Mouse (Mus musculus): ENCODE measurements at regions not wholly inside any gene's neighbourhood (a gene's known extent, or its start where the extent isn't known, plus 50 kb on each side); places are given as distances from the start of the nearest gene placed in this dataset.

- Histone ChIP-seq H3K4me2 (ENCODE audit: low read depth, severe bottlenecking) (no peak overlapping the region), H3K36me3 (ENCODE audit: control insufficient read depth, insufficient read depth, low read length) (no peaks in the 10 kb centered on the region), H3K4me1 (ENCODE audit: control insufficient read depth, insufficient read depth, low read length) (no peaks in the 10 kb centered on the region), H3K9me3 (ENCODE audit: control insufficient read depth, low read length) (no peaks in the 10 kb centered on the region), H3K9ac (ENCODE audit: low read length) (no peak overlapping the region), H3K27me3 (ENCODE audit: control insufficient read depth, insufficient read depth, low read length) (no peaks in the 10 kb centered on the region), H3K27ac (replicated peaks; ENCODE audit: low read depth, low read length) (no peak overlapping the region), H3K4me3 (ENCODE audit: low read depth, low read length) (no peak overlapping the region)
- WGBS: 49% methylated on average over 6 of the region's 6 CpGs
- ATAC-seq (ENCODE audit: insufficient number of reproducible peaks, low FRiP score, low TSS enrichment, low read depth) (no peak), DNase-seq (ENCODE audit: low spot score) (peak; percentile 35)
Measured at GRCm38 (mm10) chr11:31796245-31796644, 75.8 kb upstream of the Cpeb4 start.

GRCm38 (mm10) chr11:31801575-31801974 is 70.4 kb upstream of the Cpeb4 start:
- WGBS: 80% methylated on average over 4 of the region's 4 CpGs
- no peak overlapping the region for H3K27ac ChIP-seq (replicated peaks; ENCODE audit: low read depth, low read length)
- ATAC-seq (ENCODE audit: insufficient number of reproducible peaks, low FRiP score, low TSS enrichment, low read depth) (no peak), DNase-seq (ENCODE audit: low spot score) (no peak)
- H3K4me3 ChIP-seq (ENCODE audit: low read depth, low read length): no peak overlapping the region
- no peak overlapping the region for H3K4me2 ChIP-seq (ENCODE audit: low read depth, severe bottlenecking)
- H3K4me1 ChIP-seq (ENCODE audit: control insufficient read depth, insufficient read depth, low read length): no peaks in the 10 kb centered on the region
- no peaks in the 10 kb centered on the region for H3K9me3 ChIP-seq (ENCODE audit: control insufficient read depth, low read length)
- no peaks in the 10 kb centered on the region for H3K27me3 ChIP-seq (ENCODE audit: control insufficient read depth, insufficient read depth, low read length)
- no peak overlapping the region for H3K9ac ChIP-seq (ENCODE audit: low read length)
- no peaks in the 10 kb centered on the region for H3K36me3 ChIP-seq (ENCODE audit: control insufficient read depth, insufficient read depth, low read length)

- 59% methylated on average over 3 of the region's 3 CpGs for WGBS
- ATAC-seq (ENCODE audit: insufficient number of reproducible peaks, low FRiP score, low TSS enrichment, low read depth): no peak
- Histone ChIP-seq H3K27ac (replicated peaks; ENCODE audit: low read depth, low read length) (no peak overlapping the region), H3K36me3 (ENCODE audit: control insufficient read depth, insufficient read depth, low read length) (no peaks in the 10 kb centered on the region), H3K4me1 (ENCODE audit: control insufficient read depth, insufficient read depth, low read length) (no peaks in the 10 kb centered on the region), H3K4me3 (ENCODE audit: low read depth, low read length) (no peak overlapping the region), H3K27me3 (ENCODE audit: control insufficient read depth, insufficient read depth, low read length) (no peaks in the 10 kb centered on the region), H3K9me3 (ENCODE audit: control insufficient read depth, low read length) (no peaks in the 10 kb centered on the region), H3K4me2 (ENCODE audit: low read depth, severe bottlenecking) (no peak overlapping the region), H3K9ac (ENCODE audit: low read length) (no peak overlapping the region)
- no peak for DNase-seq (ENCODE audit: low spot score)
Measured at GRCm38 (mm10) chr11:31803319-31803891, 68.6 kb upstream of the Cpeb4 start.

GRCm38 (mm10) chr11:31804518-31804917 is 67.5 kb upstream of the Cpeb4 start:
- ATAC-seq (ENCODE audit: insufficient number of reproducible peaks, low FRiP score, low TSS enrichment, low read depth) (no peak), DNase-seq (ENCODE audit: low spot score) (no peak)
- no peaks in the 10 kb centered on the region for H3K9me3 ChIP-seq (ENCODE audit: control insufficient read depth, low read length)
- no peak overlapping the region for H3K4me2 ChIP-seq (ENCODE audit: low read depth, severe bottlenecking)
- H3K4me3 ChIP-seq (ENCODE audit: low read depth, low read length): no peak overlapping the region
- WGBS: 93% methylated on average over 6 of the region's 6 CpGs
- H3K27me3 ChIP-seq (ENCODE audit: control insufficient read depth, insufficient read depth, low read length): no peaks in the 10 kb centered on the region
- no peak overlapping the region for H3K27ac ChIP-seq (replicated peaks; ENCODE audit: low read depth, low read length)
- no peak overlapping the region for H3K9ac ChIP-seq (ENCODE audit: low read length)
- H3K36me3 ChIP-seq (ENCODE audit: control insufficient read depth, insufficient read depth, low read length): no peaks in the 10 kb centered on the region
- H3K4me1 ChIP-seq (ENCODE audit: control insufficient read depth, insufficient read depth, low read length): no peaks in the 10 kb centered on the region

GRCm38 (mm10) chr11:31807461-31808215 is 64.4 kb upstream of the Cpeb4 start:
- Histone ChIP-seq H3K36me3 (ENCODE audit: control insufficient read depth, insufficient read depth, low read length) (no peaks in the 10 kb centered on the region), H3K27ac (replicated peaks; ENCODE audit: low read depth, low read length) (no peak overlapping the region), H3K9ac (ENCODE audit: low read length) (no peak overlapping the region), H3K9me3 (ENCODE audit: control insufficient read depth, low read length) (no peaks in the 10 kb centered on the region), H3K27me3 (ENCODE audit: control insufficient read depth, insufficient read depth, low read length) (no peaks in the 10 kb centered on the region), H3K4me3 (ENCODE audit: low read depth, low read length) (no peak overlapping the region), H3K4me1 (ENCODE audit: control insufficient read depth, insufficient read depth, low read length) (no peaks in the 10 kb centered on the region), H3K4me2 (ENCODE audit: low read depth, severe bottlenecking) (no peak overlapping the region)
- no peak for ATAC-seq (ENCODE audit: insufficient number of reproducible peaks, low FRiP score, low TSS enrichment, low read depth)
- DNase-seq (ENCODE audit: low spot score): no peak
- 88% methylated on average over 8 of the region's 8 CpGs for WGBS

- Histone ChIP-seq H3K27ac (replicated peaks; ENCODE audit: low read depth, low read length) (no peak overlapping the region), H3K4me3 (ENCODE audit: low read depth, low read length) (no peak overlapping the region), H3K36me3 (ENCODE audit: control insufficient read depth, insufficient read depth, low read length) (no peaks in the 10 kb centered on the region), H3K4me1 (ENCODE audit: control insufficient read depth, insufficient read depth, low read length) (no peaks in the 10 kb centered on the region), H3K27me3 (ENCODE audit: control insufficient read depth, insufficient read depth, low read length) (no peaks in the 10 kb centered on the region), H3K4me2 (ENCODE audit: low read depth, severe bottlenecking) (no peak overlapping the region), H3K9me3 (ENCODE audit: control insufficient read depth, low read length) (no peaks in the 10 kb centered on the region), H3K9ac (ENCODE audit: low read length) (no peak overlapping the region)
- WGBS: 81% methylated on average over 5 of the region's 5 CpGs
- DNase-seq (ENCODE audit: low spot score) (no peak), ATAC-seq (ENCODE audit: insufficient number of reproducible peaks, low FRiP score, low TSS enrichment, low read depth) (no peak)
Measured at GRCm38 (mm10) chr11:31808216-31808838, 63.7 kb upstream of the Cpeb4 start.

GRCm38 (mm10) chr11:31810011-31810786 is 61.8 kb upstream of the Cpeb4 start:
- Histone ChIP-seq H3K4me2 (ENCODE audit: low read depth, severe bottlenecking) (no peak overlapping the region), H3K9me3 (ENCODE audit: control insufficient read depth, low read length) (no peaks in the 10 kb centered on the region), H3K4me3 (ENCODE audit: low read depth, low read length) (no peak overlapping the region), H3K27me3 (ENCODE audit: control insufficient read depth, insufficient read depth, low read length) (no peaks in the 10 kb centered on the region), H3K9ac (ENCODE audit: low read length) (no peak overlapping the region), H3K4me1 (ENCODE audit: control insufficient read depth, insufficient read depth, low read length) (no peaks in the 10 kb centered on the region), H3K27ac (replicated peaks; ENCODE audit: low read depth, low read length) (no peak overlapping the region), H3K36me3 (ENCODE audit: control insufficient read depth, insufficient read depth, low read length) (no peaks in the 10 kb centered on the region)
- no peak for DNase-seq (ENCODE audit: low spot score)
- WGBS: 45% methylated on average over 7 of the region's 7 CpGs
- no peak for ATAC-seq (ENCODE audit: insufficient number of reproducible peaks, low FRiP score, low TSS enrichment, low read depth)

GRCm38 (mm10) chr11:31812215-31812614 is 59.8 kb upstream of the Cpeb4 start:
- Histone ChIP-seq H3K4me3 (ENCODE audit: low read depth, low read length) (no peak overlapping the region), H3K36me3 (ENCODE audit: control insufficient read depth, insufficient read depth, low read length) (no peaks in the 10 kb centered on the region), H3K4me1 (ENCODE audit: control insufficient read depth, insufficient read depth, low read length) (no peaks in the 10 kb centered on the region), H3K27me3 (ENCODE audit: control insufficient read depth, insufficient read depth, low read length) (no peaks in the 10 kb centered on the region), H3K27ac (replicated peaks; ENCODE audit: low read depth, low read length) (no peak overlapping the region), H3K9ac (ENCODE audit: low read length) (no peak overlapping the region), H3K9me3 (ENCODE audit: control insufficient read depth, low read length) (no peaks in the 10 kb centered on the region), H3K4me2 (ENCODE audit: low read depth, severe bottlenecking) (no peak overlapping the region)
- ATAC-seq (ENCODE audit: insufficient number of reproducible peaks, low FRiP score, low TSS enrichment, low read depth) (no peak), DNase-seq (ENCODE audit: low spot score) (no peak)
- 78% methylated on average over 9 of the region's 9 CpGs for WGBS

Measured in limb, embryonic 11.5 days (tissue).